Mouse (Mus musculus) CH12F3 (cell line): ENCODE data around the gene Pcgf3.

Experiments used
- in situ Hi-C: fragments of 300-500 bp; cut with MboI; formaldehyde crosslinking; loops from 2 replicates; pipeline ENCODE4 v1.14.3; 2020; ENCODE audit warnings: low sequenced_read_pairs

The Pcgf3 gene

GRCm38 (mm10) chr5:108549489-108550206, 88.6 kb downstream of the Pcgf3 start, which contains the start of gene Cplx1:
Cplx1 (minus strand) TSS chr5:108550024.
- in situ Hi-C loops, result no loop called here

GRCm38 (mm10) chr5:108550207-108550594, 89.2 kb downstream of the Pcgf3 start:
- in situ Hi-C loops, result no loop called here

- in situ Hi-C loops, result no loop called here
These were observed 93.0 kb downstream of the Pcgf3 start for GRCm38 (mm10) chr5:108554041-108554440.
